Mouse (Mus musculus): ENCODE measurements around the gene Pkm. TPM values are rescaled to one million over a fixed set of nuclear protein-coding genes. Genes with fewer than 3 reads are reported as not detected.

The Pkm gene
- polyA plus RNA-seq, 1 experiment: 351 TPM

GRCm38 (mm10) chr9:59723791-59724442, 67.7 kb downstream of the Pkm start:
- Histone ChIP-seq H3K4me1 (ENCODE audit: control insufficient read depth, insufficient read depth, low read length) (no peaks in the 10 kb centered on the region), H3K27ac (ENCODE audit: control insufficient read depth, insufficient read depth, low read depth, low read length, poor library complexity) (no peak overlapping the region), H3K4me3 (replicated peaks; ENCODE audit: control insufficient read depth, low read depth, low read length) (no peak overlapping the region)
- 77% methylated on average over 8 of the region's 8 CpGs for WGBS
- TF ChIP-seq CTCF (IDR thresholded peaks at IDR 0.05; ENCODE audit: control insufficient read depth, insufficient read depth, low read length) (no peak), POLR2A (IDR thresholded peaks at IDR 0.05; ENCODE audit: borderline replicate concordance, control insufficient read depth, low read depth, low read length) (no peak)

GRCm38 (mm10) chr9:59725515-59725914, 69.3 kb downstream of the Pkm start:
- TF ChIP-seq CTCF (IDR thresholded peaks at IDR 0.05; ENCODE audit: control insufficient read depth, insufficient read depth, low read length) (no peak), POLR2A (IDR thresholded peaks at IDR 0.05; ENCODE audit: borderline replicate concordance, control insufficient read depth, low read depth, low read length) (no peak)
- H3K27ac ChIP-seq (ENCODE audit: control insufficient read depth, insufficient read depth, low read depth, low read length, poor library complexity): no peak overlapping the region
- no peak overlapping the region for H3K4me3 ChIP-seq (replicated peaks; ENCODE audit: control insufficient read depth, low read depth, low read length)
- H3K4me1 ChIP-seq (ENCODE audit: control insufficient read depth, insufficient read depth, low read length): no peaks in the 10 kb centered on the region
- 71% methylated on average over 10 of the region's 10 CpGs for WGBS

- WGBS: 76% methylated on average over 11 of the region's 11 CpGs
- no peaks in the 10 kb centered on the region for H3K4me1 ChIP-seq (ENCODE audit: control insufficient read depth, insufficient read depth, low read length)
- no peak for TF ChIP-seq CTCF (IDR thresholded peaks at IDR 0.05; ENCODE audit: control insufficient read depth, insufficient read depth, low read length)
- no peak for TF ChIP-seq POLR2A (IDR thresholded peaks at IDR 0.05; ENCODE audit: borderline replicate concordance, control insufficient read depth, low read depth, low read length)
- H3K4me3 ChIP-seq (replicated peaks; ENCODE audit: control insufficient read depth, low read depth, low read length): no peak overlapping the region
- H3K27ac ChIP-seq (ENCODE audit: control insufficient read depth, insufficient read depth, low read depth, low read length, poor library complexity): no peak overlapping the region
Measured at GRCm38 (mm10) chr9:59727569-59728286, 71.6 kb downstream of the Pkm start.

Other genes starting within 250 kb of the Pkm start
- gene Arih1, start 169.8 kb upstream of the Pkm start, polyA plus RNA-seq (2011; ENCODE audit: insufficient read depth, insufficient read length, low replicate concordance, missing spikeins): 16.9 and 27.9 TPM in 2 replicates
- 41.8 and 98.1 TPM in 2 replicates for gene Hexa, start 116.8 kb upstream of the Pkm start, polyA plus RNA-seq (2011; ENCODE audit: insufficient read depth, insufficient read length, low replicate concordance, missing spikeins)
- not detected in 2 replicates for gene Tmem202, start 116.5 kb upstream of the Pkm start, polyA plus RNA-seq (2011; ENCODE audit: insufficient read depth, insufficient read length, low replicate concordance, missing spikeins)
- not detected in 2 replicates for gene Celf6, start 78.5 kb upstream of the Pkm start, polyA plus RNA-seq (2011; ENCODE audit: insufficient read depth, insufficient read length, low replicate concordance, missing spikeins)
- 18.6 and 41.4 TPM in 2 replicates for gene Parp6, start 39.1 kb upstream of the Pkm start, polyA plus RNA-seq (2011; ENCODE audit: insufficient read depth, insufficient read length, low replicate concordance, missing spikeins)
- 2.8 TPM in 1 of 2 replicates, not detected in the other for gene Gramd2, start 23.8 kb downstream of the Pkm start, polyA plus RNA-seq (2011; ENCODE audit: insufficient read depth, insufficient read length, low replicate concordance, missing spikeins)
- gene Senp8, start 94.3 kb downstream of the Pkm start, polyA plus RNA-seq (2011; ENCODE audit: insufficient read depth, insufficient read length, low replicate concordance, missing spikeins): 1.1 and 3.5 TPM in 2 replicates
- gene Myo9a, start 94.5 kb downstream of the Pkm start, polyA plus RNA-seq (2011; ENCODE audit: insufficient read depth, insufficient read length, low replicate concordance, missing spikeins): 2.8 and 7.5 TPM in 2 replicates

All from bone marrow, adult 2 months (tissue).